Mouse (Mus musculus) neural tube, embryonic 13.5 days (tissue): Measurements from ENCODE around the gene Abcb1b. TPM values are rescaled to one million over a fixed set of nuclear protein-coding genes. Genes with fewer than 3 reads are reported as not detected.

ENCODE experiments used
- ATAC-seq: fragments of 200-750 bp; cut with Nextera tagmentation; 2 replicates; pipeline ENCODE4 v1.8.0; 2017; ENCODE audit warnings: low read depth, mild to moderate bottlenecking, moderate TSS enrichment, moderate library complexity
- H3K27ac ChIP-seq: fragments of 300-500 bp; sonication (generic); replicated peaks from 2 replicates; pipeline ENCODE4 v1.5.1; 2015; ENCODE audit warnings: moderate library complexity, mild to moderate bottlenecking, inconsistent platforms
- H3K27me3 ChIP-seq: fragments of 300-500 bp; sonication (generic); 2 replicates; pipeline ENCODE4 v1.6.1; 2015; ENCODE audit warnings: mild to moderate bottlenecking, inconsistent platforms
- H3K36me3 ChIP-seq: fragments of 300-500 bp; sonication (generic); 2 replicates; pipeline ENCODE4 v1.6.1; 2015; ENCODE audit warnings: mild to moderate bottlenecking, inconsistent platforms
- H3K4me1 ChIP-seq: fragments of 300-500 bp; sonication (generic); replicated peaks from 2 replicates; pipeline ENCODE4 v1.6.1; 2015; ENCODE audit warnings: inconsistent platforms
- H3K4me2 ChIP-seq: fragments of 300-500 bp; sonication (generic); 2 replicates; pipeline ENCODE4 v1.6.1; 2015; ENCODE audit warnings: inconsistent platforms, mild to moderate bottlenecking, moderate library complexity
- H3K4me3 ChIP-seq: fragments of 300-500 bp; sonication (generic); 2 replicates; pipeline ENCODE4 v1.5.1; 2015; ENCODE audit warnings: mild to moderate bottlenecking, inconsistent platforms
- H3K9ac ChIP-seq: fragments of 300-500 bp; sonication (generic); 2 replicates; pipeline ENCODE4 v1.6.1; 2015; ENCODE audit warnings: moderate library complexity, mild to moderate bottlenecking, inconsistent platforms
- H3K9me3 ChIP-seq: fragments of 300-500 bp; sonication (generic); 2 replicates; pipeline ENCODE4 v1.6.1; 2016; ENCODE audit warnings: inconsistent platforms
- WGBS: fragments of 180-500 bp; shearing (Covaris S2); methylation state at CpG from one replicate; pipeline ENCODE4 v1.1.7; 2015; 5-methylcytosine and 5-hydroxymethylcytosine counted together
- polyA plus RNA-seq: library from polyadenylated mRNA; unstranded; fragments of >200 nt; fragmentation: Nextera tagmentation; extraction: Ambion mirVana; gene quantifications from 2 replicates; pipeline ENCODE4 v1.2.1, GENCODE M21; 2015

Gene Abcb1b
- polyA plus RNA-seq, 1 experiment from 2014 or later = 0.21 TPM

- H3K36me3 ChIP-seq = no peaks in the 10 kb centered on the region
Observed at GRCm38 (mm10) chr5:8904539-8904938, 106.6 kb downstream of the Abcb1b start.

GRCm38 (mm10) chr5:8911567-8912198 lies 113.7 kb downstream of the Abcb1b start:
- no peaks in the 10 kb centered on the region for H3K36me3 ChIP-seq
- no peaks in the 10 kb centered on the region for H3K4me1 ChIP-seq
- no peak overlapping the region for H3K4me2 ChIP-seq
- no peak overlapping the region for H3K27ac ChIP-seq
- no peaks in the 10 kb centered on the region for H3K27me3 ChIP-seq
- no peak for ATAC-seq
- H3K4me3 ChIP-seq = no peak overlapping the region
- H3K9me3 ChIP-seq = no peaks in the 10 kb centered on the region
- WGBS = 84% methylated on average over 8 of the region's 8 CpGs
- no peak overlapping the region for H3K9ac ChIP-seq

More at GRCm38 (mm10) chr5:8904539-8904938, 106.6 kb downstream of the Abcb1b start:
- 23% methylated on average over 6 of the region's 6 CpGs for WGBS
- H3K9ac ChIP-seq = no peak overlapping the region
- H3K4me3 ChIP-seq = no peak overlapping the region
- H3K4me1 ChIP-seq = peaks cover 5% of the 10 kb centered on the region
- no peak overlapping the region for H3K4me2 ChIP-seq
- no peaks in the 10 kb centered on the region for H3K27me3 ChIP-seq
- no peak for ATAC-seq
- H3K9me3 ChIP-seq = no peaks in the 10 kb centered on the region
- no peak overlapping the region for H3K27ac ChIP-seq

Other genes with a start within 250 kb of the Abcb1b start
- gene Rundc3b, start 175.2 kb upstream of the Abcb1b start, polyA plus RNA-seq = 36.4 and 37.2 TPM in 2 replicates
- gene Abcb1a, start 138.1 kb upstream of the Abcb1b start, polyA plus RNA-seq = 1.3 and 1.6 TPM in 2 replicates
- gene Abcb4, start 95.6 kb downstream of the Abcb1b start, polyA plus RNA-seq = 0.39 and 0.42 TPM in 2 replicates
- 24.8 and 27.9 TPM in 2 replicates for gene Crot, start 199.2 kb downstream of the Abcb1b start, polyA plus RNA-seq